Mouse (Mus musculus) kidney, adult 2 months (tissue): ENCODE data around the gene Fxyd3.

Experiments
- CTCF ChIP-seq: fragments of 200-500 bp; conservative IDR thresholded peaks from 2 replicates; pipeline ENCODE4 v1.5.1; 2011; ENCODE audit warnings: low read depth, mild to moderate bottlenecking, control low read depth, low read length, moderate library complexity, mixed read lengths; ENCODE audit not compliant: insufficient read depth, insufficient read length
- POLR2A ChIP-seq: fragments of 200-500 bp; IDR thresholded peaks from one replicate; pipeline ENCODE4 v1.6.1; 2011; ENCODE audit warnings: low read depth, low read length, control low read depth

DNA sequence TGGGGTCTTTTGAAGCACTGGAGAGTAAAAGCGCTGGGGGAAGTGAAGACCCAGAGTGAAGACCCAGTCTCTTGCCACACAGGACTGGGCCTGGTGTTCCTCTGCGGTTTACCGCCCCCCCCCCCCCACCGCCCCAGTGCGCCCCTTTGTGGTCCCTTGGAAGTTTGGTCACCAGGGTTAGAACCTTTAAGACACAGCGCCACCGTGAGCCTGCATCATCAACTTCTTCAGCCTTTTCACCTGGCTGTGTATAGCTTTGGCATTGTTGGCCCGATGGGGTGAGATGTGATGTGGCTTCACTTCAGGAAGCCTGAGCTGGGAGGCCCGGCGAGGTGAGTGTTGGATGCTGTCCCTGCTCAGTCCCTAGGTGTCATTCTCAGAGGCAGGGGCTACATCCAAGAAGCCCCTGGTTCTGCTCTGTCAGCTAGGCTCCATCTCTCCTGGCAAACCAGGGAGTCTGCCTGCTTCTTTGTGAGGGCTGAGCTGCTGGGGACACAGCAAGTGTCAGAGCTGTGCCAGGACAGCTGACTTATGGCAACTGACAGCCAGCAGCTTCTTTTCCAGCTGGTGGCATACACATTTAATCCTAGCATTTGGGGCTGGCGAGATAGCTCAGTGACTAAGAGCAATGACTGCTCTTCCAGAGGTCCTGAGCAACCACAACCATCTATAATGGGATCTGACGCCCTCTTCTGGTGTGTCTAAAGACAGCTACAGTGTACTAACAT, 18.4 kb upstream of the Fxyd3 start:
- TF ChIP-seq POLR2A (no peak), CTCF (peak; percentile 35; the same call in 1 of the 2 replicates)
